Mouse (Mus musculus) stomach, embryonic 16.5 days (tissue): ENCODE measurements around the gene Trp63. TPM values are rescaled to one million over a fixed set of nuclear protein-coding genes. Genes with fewer than 3 reads are reported as not detected.
A peak's percentile ranks its signal among the peaks of the same experiment; 100 is the strongest.

ENCODE experiments used
- ATAC-seq: fragments of 200-750 bp; cut with Nextera tagmentation; 2 replicates; pipeline ENCODE4 v1.8.0; 2017; ENCODE audit warnings: moderate number of reproducible peaks, moderate TSS enrichment; ENCODE audit not compliant: insufficient read depth, low FRiP score
- H3K27ac ChIP-seq: fragments of 300-500 bp; sonication (generic); 2 replicates; pipeline ENCODE4 v1.5.1; 2014; ENCODE audit warnings: low read length
- H3K27me3 ChIP-seq: fragments of 300-500 bp; sonication (generic); 2 replicates; pipeline ENCODE4 v1.6.1; 2014; ENCODE audit warnings: low read length, control low read depth, mixed read lengths; ENCODE audit not compliant: control insufficient read depth, insufficient read depth
- H3K36me3 ChIP-seq: fragments of 300-500 bp; sonication (generic); 2 replicates; pipeline ENCODE4 v1.6.1; 2014; ENCODE audit warnings: low read length; ENCODE audit not compliant: control insufficient read depth, insufficient read depth
- H3K4me1 ChIP-seq: fragments of 300-500 bp; sonication (generic); 2 replicates; pipeline ENCODE4 v1.6.1; 2014; ENCODE audit warnings: low read length, control low read depth, mixed read lengths; ENCODE audit not compliant: control insufficient read depth, insufficient read depth
- H3K4me2 ChIP-seq: fragments of 300-500 bp; sonication (generic); 2 replicates; pipeline ENCODE4 v1.6.1; 2014; ENCODE audit warnings: low read depth, low read length, mixed read lengths
- H3K4me3 ChIP-seq: fragments of 300-500 bp; sonication (generic); replicated peaks from 2 replicates; pipeline ENCODE4 v1.5.1; 2014; ENCODE audit warnings: mild to moderate bottlenecking, low read length
- H3K9ac ChIP-seq: fragments of 300-500 bp; sonication (generic); 2 replicates; pipeline ENCODE4 v1.6.1; 2014; ENCODE audit warnings: low read length
- H3K9me3 ChIP-seq: fragments of 300-500 bp; sonication (generic); replicated peaks from 2 replicates; pipeline ENCODE4 v1.6.1; 2016; ENCODE audit warnings: low read length, control low read depth; ENCODE audit not compliant: control insufficient read depth
- WGBS: fragments of 180-500 bp; shearing (Covaris S2); extraction: QIAGEN DNeasy Blood & Tissue Kit; methylation state at CpG from one replicate; pipeline ENCODE4 v1.1.7; 2014; 5-methylcytosine and 5-hydroxymethylcytosine counted together
- polyA plus RNA-seq: library from polyadenylated mRNA; unstranded; fragments of >200 nt; fragmentation: Nextera tagmentation; extraction: Ambion mirVana; gene quantifications from 2 replicates; pipeline ENCODE4 v1.2.1, GENCODE M21; 2015

Gene Trp63
- polyA plus RNA-seq, 1 experiment from 2014 or later: 42.5 TPM

DNA sequence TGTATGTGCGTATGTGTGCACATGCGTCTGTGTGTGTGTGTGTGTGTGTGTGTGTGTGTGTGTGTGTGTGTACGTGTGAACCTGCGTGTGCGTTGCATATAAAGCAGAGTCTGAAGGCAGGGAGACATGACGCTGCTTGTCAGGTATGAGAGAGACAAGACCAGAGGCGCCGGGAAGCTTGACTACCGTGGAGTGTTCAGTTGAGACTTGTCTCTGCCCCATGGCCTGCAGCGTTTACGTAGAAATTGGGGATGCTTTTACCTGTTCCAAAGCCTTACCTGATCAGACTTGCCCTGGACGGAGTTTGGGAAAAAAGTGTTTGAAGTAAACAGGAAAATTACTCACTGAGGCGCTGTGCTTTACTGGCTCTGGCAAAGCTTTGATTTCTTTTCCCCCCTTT, 160.1 kb downstream of the Trp63 start:
- Histone ChIP-seq H3K4me1 (no peaks in the 10 kb centered on the region), H3K4me3 (no peak overlapping the region), H3K9me3 (no peaks in the 10 kb centered on the region), H3K36me3 (no peaks in the 10 kb centered on the region), H3K27me3 (no peaks in the 10 kb centered on the region), H3K4me2 (no peak overlapping the region), H3K27ac (peak overlapping the region; percentile 75), H3K9ac (no peak overlapping the region)
- WGBS: 80% methylated on average over 13 of the region's 13 CpGs
- peak; percentile 44; the same call in 1 of the 2 replicates for ATAC-seq

DNA sequence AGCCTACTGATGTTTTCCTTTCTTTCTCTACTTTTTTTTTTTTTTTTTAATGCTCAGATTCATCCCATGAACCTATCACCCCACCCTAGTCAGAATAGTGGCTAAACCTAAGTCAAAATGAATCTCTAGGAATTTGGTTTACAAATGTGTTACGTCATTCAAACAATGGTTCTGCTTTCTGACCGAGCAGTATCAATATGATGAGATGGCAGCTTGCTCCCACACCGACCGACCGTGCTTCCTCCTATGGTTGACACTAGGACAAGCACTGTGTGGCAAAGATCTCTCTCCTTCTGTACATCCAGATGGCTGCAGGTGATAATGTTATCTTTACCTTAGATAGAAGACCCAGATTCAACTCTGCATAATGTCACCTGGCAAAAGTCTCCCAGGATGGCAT, 163.0 kb downstream of the Trp63 start:
- H3K36me3 ChIP-seq: no peaks in the 10 kb centered on the region
- H3K4me3 ChIP-seq: no peak overlapping the region
- H3K9me3 ChIP-seq: no peaks in the 10 kb centered on the region
- 87% methylated on average over 5 of the region's 5 CpGs for WGBS
- no peak overlapping the region for H3K9ac ChIP-seq
- no peaks in the 10 kb centered on the region for H3K27me3 ChIP-seq
- peaks cover 5% of the 10 kb centered on the region; the same call in 1 of the 2 replicates for H3K4me1 ChIP-seq
- H3K4me2 ChIP-seq: no peak overlapping the region
- H3K27ac ChIP-seq: no peak overlapping the region
- no peak for ATAC-seq

DNA sequence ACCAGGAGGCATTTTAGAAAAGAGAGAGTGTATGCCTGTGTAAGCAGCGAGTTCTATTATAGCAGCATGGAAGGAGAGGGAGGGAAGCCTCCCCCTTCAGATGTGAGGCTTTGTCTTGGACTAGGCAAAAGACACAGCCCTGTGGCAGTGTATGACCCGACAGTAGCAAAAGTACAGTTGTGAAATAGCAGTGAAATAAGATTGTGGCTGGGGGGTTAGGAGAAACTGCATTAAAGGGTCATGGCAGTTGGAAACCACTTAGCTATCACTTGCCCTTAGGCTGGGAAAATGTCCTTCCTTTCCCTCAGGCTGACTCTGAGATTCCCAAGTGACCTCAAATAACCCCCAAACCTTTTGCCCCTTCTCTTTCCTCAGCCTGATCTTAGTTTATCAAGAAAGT, 164.9 kb downstream of the Trp63 start:
- H3K9ac ChIP-seq: no peak overlapping the region
- ATAC-seq: no peak
- WGBS: 53% methylated on average over 2 of the region's 2 CpGs
- peaks cover 5% of the 10 kb centered on the region; the same call in 1 of the 2 replicates for H3K4me1 ChIP-seq
- no peaks in the 10 kb centered on the region for H3K36me3 ChIP-seq
- no peak overlapping the region for H3K27ac ChIP-seq
- no peak overlapping the region for H3K4me2 ChIP-seq
- no peaks in the 10 kb centered on the region for H3K27me3 ChIP-seq
- H3K9me3 ChIP-seq: no peaks in the 10 kb centered on the region
- H3K4me3 ChIP-seq: no peak overlapping the region

DNA sequence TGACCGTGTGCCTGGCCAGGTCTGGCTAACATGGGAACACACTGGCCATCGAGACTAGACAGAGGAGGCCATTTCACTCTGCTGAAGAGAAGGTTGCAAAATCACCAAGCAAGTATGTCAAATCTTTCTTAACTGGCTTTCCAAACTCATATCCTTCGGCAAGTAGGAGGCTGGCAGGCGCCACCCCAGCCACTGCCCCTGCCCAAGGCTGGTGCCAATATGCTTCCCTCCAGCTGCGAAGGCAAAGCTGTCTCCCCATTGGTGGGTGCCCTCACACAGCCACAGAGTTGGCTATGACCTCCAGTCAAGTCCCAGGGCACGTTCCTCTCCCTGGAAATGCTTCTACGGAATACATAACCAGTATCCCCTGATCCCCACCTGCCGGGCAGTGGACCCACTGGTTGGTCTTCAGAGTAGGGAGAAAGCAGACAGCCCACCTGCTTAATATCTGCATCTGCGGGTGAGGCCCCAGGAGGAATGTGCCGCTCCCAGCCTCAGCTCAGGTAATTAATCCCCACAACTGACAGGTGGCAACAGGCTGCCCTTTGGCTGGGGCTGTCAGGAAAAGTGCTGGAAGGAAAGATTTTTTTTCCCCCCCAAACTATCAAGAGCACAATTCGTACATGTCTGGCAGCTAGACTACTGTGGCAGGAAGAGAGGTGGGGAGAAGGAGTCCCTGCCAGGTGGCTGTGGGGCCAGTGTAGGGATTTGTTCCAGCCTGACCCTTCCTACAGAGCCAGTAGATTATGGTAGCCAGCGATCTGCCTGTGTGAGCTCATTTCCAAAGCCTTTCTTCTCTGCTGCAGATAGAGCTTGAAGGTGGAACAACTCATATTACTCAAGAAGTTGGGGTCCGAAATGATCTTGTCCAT, 166.3 kb downstream of the Trp63 start:
- H3K4me3 ChIP-seq: no peak overlapping the region
- H3K4me2 ChIP-seq: no peak overlapping the region
- WGBS: 46% methylated on average over 13 of the region's 13 CpGs
- H3K27ac ChIP-seq: peak overlapping the region; percentile 12; the same call in 1 of the 2 replicates
- no peak overlapping the region for H3K9ac ChIP-seq
- H3K4me1 ChIP-seq: peaks cover 5% of the 10 kb centered on the region; the same call in 1 of the 2 replicates
- no peaks in the 10 kb centered on the region for H3K27me3 ChIP-seq
- H3K9me3 ChIP-seq: no peaks in the 10 kb centered on the region
- H3K36me3 ChIP-seq: no peaks in the 10 kb centered on the region
- ATAC-seq: peak; percentile 68; the same call in 1 of the 2 replicates

DNA sequence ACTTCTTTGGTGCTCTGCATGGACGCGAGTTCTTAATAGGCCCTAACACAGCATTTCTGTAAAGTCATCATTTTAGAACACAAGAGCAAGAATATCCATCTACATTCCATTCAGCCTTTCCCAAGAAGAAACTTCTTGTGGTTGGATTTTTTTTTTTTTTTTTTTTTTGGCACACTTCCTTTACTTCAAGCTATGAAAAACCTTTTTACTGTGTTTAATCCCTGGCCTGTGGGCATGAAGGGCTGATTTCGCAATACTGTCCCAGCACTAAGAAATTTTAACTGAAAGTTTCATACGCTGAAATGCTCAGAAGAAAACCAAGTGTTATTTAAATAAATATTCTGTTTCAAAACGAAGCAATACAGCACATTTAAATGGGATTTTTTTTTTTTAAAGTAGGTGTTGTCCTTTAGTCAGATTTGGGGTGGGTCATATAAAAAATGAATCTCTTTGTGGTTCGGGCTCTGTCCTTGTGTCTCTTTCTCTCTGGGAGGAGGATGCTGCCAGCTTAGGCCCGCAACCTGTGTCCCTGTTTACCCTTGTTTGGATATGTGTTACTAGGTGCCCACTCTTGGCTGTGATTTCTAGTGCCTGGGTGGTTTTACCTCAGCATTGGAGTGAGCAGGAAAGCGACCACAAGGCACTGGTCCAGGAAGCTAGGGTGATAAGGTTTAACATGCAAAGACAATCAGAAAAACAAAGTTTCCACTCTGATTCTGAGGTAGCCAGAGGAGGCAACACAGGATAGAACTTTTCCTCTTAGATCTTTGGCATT, 177.4 kb downstream of the Trp63 start:
- ATAC-seq: no peak
- H3K4me3 ChIP-seq: no peak overlapping the region
- no peaks in the 10 kb centered on the region for H3K4me1 ChIP-seq
- H3K27ac ChIP-seq: no peak overlapping the region
- no peaks in the 10 kb centered on the region for H3K9me3 ChIP-seq
- H3K4me2 ChIP-seq: no peak overlapping the region
- H3K27me3 ChIP-seq: no peaks in the 10 kb centered on the region
- no peak overlapping the region for H3K9ac ChIP-seq
- 77% methylated on average over 8 of the region's 8 CpGs for WGBS
- no peaks in the 10 kb centered on the region for H3K36me3 ChIP-seq

DNA sequence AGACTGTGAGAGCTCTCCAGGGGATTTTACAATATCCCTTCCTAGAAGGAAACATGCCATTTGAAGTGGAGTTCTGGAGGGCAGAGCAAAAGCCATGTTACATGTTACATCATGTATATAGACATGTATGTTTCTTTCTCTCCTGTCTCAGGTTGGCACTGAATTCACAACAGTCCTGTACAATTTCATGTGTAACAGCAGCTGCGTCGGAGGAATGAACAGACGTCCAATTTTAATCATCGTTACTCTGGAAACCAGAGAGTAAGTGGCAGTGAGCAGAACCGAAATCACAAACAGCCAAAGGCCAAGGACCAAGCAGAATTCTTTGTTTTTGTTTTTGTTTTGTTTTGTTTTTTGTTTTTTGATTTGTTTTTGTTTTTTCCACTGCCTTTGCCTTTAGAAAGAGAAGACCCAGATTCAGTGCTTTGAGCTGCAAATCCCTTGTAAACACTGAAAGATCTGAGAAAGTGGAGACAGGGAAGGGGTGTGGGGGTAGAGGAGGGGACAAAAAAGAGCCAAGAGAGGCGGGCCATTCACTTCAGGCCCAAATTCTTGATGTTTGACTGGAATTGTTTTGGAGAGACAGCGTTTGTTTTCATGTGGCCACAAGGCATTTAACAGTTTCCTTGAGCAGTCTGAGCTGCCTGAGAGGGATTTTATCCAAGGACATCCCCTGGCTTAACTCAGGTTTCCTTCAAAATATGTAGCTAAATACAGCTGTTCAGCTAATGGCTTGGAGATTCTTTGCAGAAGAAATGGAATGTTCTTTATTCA, 181.7 kb downstream of the Trp63 start:
- no peaks in the 10 kb centered on the region for H3K27me3 ChIP-seq
- H3K9me3 ChIP-seq: no peaks in the 10 kb centered on the region
- H3K27ac ChIP-seq: no peak overlapping the region
- no peaks in the 10 kb centered on the region for H3K4me1 ChIP-seq
- ATAC-seq: no peak
- no peak overlapping the region for H3K9ac ChIP-seq
- H3K4me2 ChIP-seq: no peak overlapping the region
- H3K4me3 ChIP-seq: no peak overlapping the region
- no peaks in the 10 kb centered on the region for H3K36me3 ChIP-seq
- WGBS: 47% methylated on average over 7 of the region's 7 CpGs

DNA sequence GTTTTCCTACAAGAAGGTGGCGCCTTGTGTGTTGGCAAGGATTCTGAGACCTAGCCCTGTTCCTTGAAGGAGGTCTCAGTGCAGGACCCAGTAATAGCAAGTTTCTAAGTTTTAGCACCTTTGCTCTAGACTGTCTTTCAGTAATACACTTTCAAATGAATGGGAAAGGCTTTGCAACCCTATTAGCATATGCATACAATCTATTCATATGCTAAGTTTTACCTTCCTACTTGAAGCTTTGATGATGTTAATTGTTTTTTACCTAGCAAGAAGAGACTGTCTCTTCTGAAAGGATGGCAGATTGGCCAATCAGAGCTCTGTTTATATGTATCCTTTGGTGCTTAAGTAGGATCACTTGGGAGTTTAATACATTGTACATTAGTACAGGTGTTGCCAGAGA, 187.9 kb downstream of the Trp63 start:
- H3K4me3 ChIP-seq: no peak overlapping the region
- 90% methylated on average over 1 of the region's 1 CpGs for WGBS
- no peak for ATAC-seq

DNA sequence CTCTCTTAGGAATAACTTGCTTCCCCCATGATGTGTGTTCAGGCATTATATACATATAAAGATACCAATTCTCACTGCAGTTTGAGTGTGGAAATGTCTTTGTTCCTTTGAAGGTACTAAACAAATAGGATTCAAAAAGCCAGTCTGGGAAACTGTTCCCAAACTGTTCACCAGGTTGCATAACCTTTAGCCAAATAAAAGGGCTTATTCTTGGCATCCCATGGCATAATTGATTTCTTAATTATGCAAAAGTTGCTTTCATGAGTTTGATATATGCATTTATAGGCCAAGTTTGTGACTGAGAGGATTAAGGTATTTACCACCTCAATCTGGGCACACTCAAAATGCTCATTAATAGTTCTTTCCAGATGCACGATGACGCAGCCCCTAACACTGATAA, 192.1 kb downstream of the Trp63 start:
- H3K27ac ChIP-seq: no peak overlapping the region
- ATAC-seq: no peak
- no peak overlapping the region for H3K4me3 ChIP-seq

More for the DNA sequence above, 187.9 kb downstream of the Trp63 start:
- no peak overlapping the region for H3K27ac ChIP-seq
- no peak overlapping the region for H3K9ac ChIP-seq
- no peaks in the 10 kb centered on the region for H3K4me1 ChIP-seq
- H3K27me3 ChIP-seq: no peaks in the 10 kb centered on the region
- H3K9me3 ChIP-seq: no peaks in the 10 kb centered on the region
- no peak overlapping the region for H3K4me2 ChIP-seq
- no peaks in the 10 kb centered on the region for H3K36me3 ChIP-seq

More for the DNA sequence above, 192.1 kb downstream of the Trp63 start:
- Histone ChIP-seq H3K36me3 (no peaks in the 10 kb centered on the region), H3K9ac (no peak overlapping the region), H3K4me2 (no peak overlapping the region), H3K27me3 (no peaks in the 10 kb centered on the region), H3K4me1 (no peaks in the 10 kb centered on the region), H3K9me3 (no peaks in the 10 kb centered on the region)
- WGBS: 75% methylated on average over 2 of the region's 2 CpGs
